Mouse (Mus musculus) brain, embryonic 14.5 days (tissue): ENCODE results near the gene Btf3l4.

Source experiments
- CTCF ChIP-seq: fragments of 200-500 bp; IDR thresholded peaks from 2 replicates; pipeline ENCODE4 v1.5.1; 2012; ENCODE audit warnings: inconsistent platforms, mild to moderate bottlenecking, moderate library complexity, borderline replicate concordance; ENCODE audit not compliant: insufficient read depth, insufficient read length; ENCODE audit errors: extremely low read depth
- POLR2A ChIP-seq: fragments of 200-500 bp; IDR thresholded peaks from 2 replicates; pipeline ENCODE4 v1.6.1; 2012; ENCODE audit warnings: mild to moderate bottlenecking, inconsistent platforms, borderline replicate concordance; ENCODE audit not compliant: poor library complexity, insufficient read depth, insufficient read length, severe bottlenecking; ENCODE audit errors: extremely low read depth

DNA sequence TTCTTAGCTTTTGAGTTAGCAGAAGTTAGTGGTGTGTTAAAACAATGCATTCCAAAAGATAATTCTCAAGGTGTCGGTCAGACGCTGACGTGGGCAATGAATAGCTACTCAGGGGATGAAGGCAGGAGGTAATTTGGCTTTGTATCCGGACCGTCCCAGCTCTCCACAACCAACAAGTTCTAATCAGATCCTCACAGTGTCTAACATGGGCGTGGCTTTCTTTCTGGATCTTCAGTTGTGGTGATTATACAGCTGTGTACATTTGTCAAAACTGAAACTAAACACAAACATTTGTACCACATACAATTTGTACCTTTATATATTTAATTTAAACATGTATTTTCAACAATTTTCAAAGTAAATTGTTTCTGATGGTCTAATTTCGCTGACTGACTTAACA is 33.4 kb upstream of the Btf3l4 start:
- TF ChIP-seq POLR2A, result no peak
- TF ChIP-seq CTCF, result no peak
